Mouse (Mus musculus) liver, embryonic 14.5 days (tissue): ENCODE measurements at regions not wholly inside any gene's neighbourhood (a gene's known extent, or its start where the extent isn't known, plus 50 kb on each side); places are given as distances from the start of the nearest gene placed in this dataset.

ENCODE experiments used
- ATAC-seq: fragments of 200-750 bp; cut with Nextera tagmentation; 2 replicates; pipeline ENCODE4 v1.8.0; 2017; ENCODE audit warnings: moderate number of reproducible peaks, mild to moderate bottlenecking, moderate library complexity; ENCODE audit not compliant: insufficient read depth
- DNase-seq, 3 experiments: peaks; one replicate each; pipeline ENCODE4 v3.0.0-alpha.2; 2012 to 2013; ENCODE audit warnings: low read depth in 3 of 3, low spot score in 3 of 3
- H3K27ac ChIP-seq: fragments of 300-500 bp; sonication (generic); 2 replicates; pipeline ENCODE4 v1.5.1; 2014; ENCODE audit warnings: moderate library complexity, mild to moderate bottlenecking, control low read depth, inconsistent platforms
- H3K27me3 ChIP-seq: fragments of 300-500 bp; sonication (generic); 2 replicates; pipeline ENCODE4 v1.6.1; 2014; ENCODE audit warnings: mild to moderate bottlenecking, low read length, moderate library complexity; ENCODE audit not compliant: control insufficient read depth, insufficient read depth
- H3K36me3 ChIP-seq: fragments of 300-500 bp; sonication (generic); replicated peaks from 2 replicates; pipeline ENCODE4 v1.6.1; 2014; ENCODE audit warnings: low read depth; ENCODE audit not compliant: control insufficient read depth, insufficient read depth
- H3K4me1 ChIP-seq, 2 experiments: fragments of 200-500 bp in 1 of 2; fragments of 300-500 bp in 1 of 2; sonication (generic) in 1 of 2; replicated peaks; 2 replicates each; pipeline ENCODE4 v1.6.1; 2012 to 2014; ENCODE audit warnings: antibody characterized with exemption in 1 of 2, inconsistent platforms in 1 of 2, low read length in 1 of 2; ENCODE audit not compliant: control insufficient read depth in 2 of 2, insufficient read depth in 2 of 2
- H3K4me2 ChIP-seq: fragments of 300-500 bp; sonication (generic); 2 replicates; pipeline ENCODE4 v1.6.1; 2014; ENCODE audit warnings: low read depth, mild to moderate bottlenecking, control low read depth, moderate library complexity
- H3K4me3 ChIP-seq, 2 experiments: fragments of 200-500 bp in 1 of 2; fragments of 300-500 bp in 1 of 2; sonication (generic) in 1 of 2; 2 replicates each; pipeline ENCODE4 v1.5.1; 2012 to 2014; ENCODE audit warnings: low read depth in 2 of 2, low read length in 2 of 2, mild to moderate bottlenecking in 2 of 2, control low read depth in 1 of 2, inconsistent platforms in 1 of 2, moderate library complexity in 1 of 2; ENCODE audit not compliant: insufficient read depth in 1 of 2
- H3K9ac ChIP-seq: fragments of 300-500 bp; sonication (generic); replicated peaks from 2 replicates; pipeline ENCODE4 v1.6.1; 2014; ENCODE audit warnings: mild to moderate bottlenecking, control low read depth, moderate library complexity
- H3K9me3 ChIP-seq: fragments of 300-500 bp; sonication (generic); 2 replicates; pipeline ENCODE4 v1.6.1; 2016; ENCODE audit warnings: low read length, mixed read lengths; ENCODE audit not compliant: control insufficient read depth
- CTCF ChIP-seq: IDR thresholded peaks from 2 replicates; pipeline ENCODE4 v1.5.1; 2016; ENCODE audit warnings: antibody characterized with exemption, low read depth, control low read depth
- EP300 ChIP-seq: IDR thresholded peaks from 2 replicates; pipeline ENCODE4 v1.6.1; 2016; ENCODE audit warnings: antibody characterized with exemption, low read depth
- WGBS: fragments of 180-500 bp; shearing (Covaris S2); extraction: QIAGEN DNeasy Blood & Tissue Kit; methylation state at CpG from one replicate; pipeline ENCODE4 v1.1.7; 2014; ENCODE audit not compliant: insufficient replicate concordance; 5-methylcytosine and 5-hydroxymethylcytosine counted together

DNA sequence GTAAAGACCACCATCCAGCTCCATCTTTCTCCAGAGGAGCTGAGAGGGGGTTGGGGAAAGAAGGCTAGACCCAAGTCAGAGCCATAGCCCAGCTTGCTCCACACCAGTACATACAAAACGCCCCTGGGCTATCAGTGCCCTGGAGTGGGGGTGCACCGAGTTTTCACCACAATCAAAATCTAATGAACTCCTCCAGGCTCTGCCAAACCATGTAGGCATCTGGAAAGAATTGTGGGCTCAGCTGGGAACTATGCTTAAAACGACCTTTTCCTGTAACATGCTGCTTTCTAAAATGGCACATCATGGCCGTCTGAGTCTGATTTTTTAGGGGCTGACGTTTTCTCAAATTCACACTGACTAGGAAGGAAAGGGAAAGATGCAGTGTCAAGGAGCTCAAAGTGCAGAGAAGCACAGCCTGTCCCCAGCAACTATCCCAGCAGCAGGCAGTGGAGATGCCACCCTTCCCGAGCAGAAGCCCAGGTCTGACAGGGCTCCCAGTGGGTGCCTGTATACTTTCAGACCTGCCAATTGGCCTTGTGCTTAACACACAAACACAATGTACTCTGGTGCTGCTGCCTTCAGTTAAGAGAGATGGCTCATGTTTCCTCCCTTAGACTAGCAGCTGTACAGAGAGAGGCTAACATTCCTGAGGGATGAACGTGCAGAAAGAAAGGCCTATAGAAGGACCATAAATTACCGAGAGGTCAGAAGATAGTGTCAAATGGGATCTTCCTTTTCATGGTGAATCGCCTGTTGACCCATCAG, 100.6 kb upstream of the Cxcl12 start:
- Histone ChIP-seq H3K27me3 (no peaks in the 10 kb centered on the region), H3K4me1 (no peaks in the 10 kb centered on the region), H3K4me2 (no peak overlapping the region), H3K9me3 (no peaks in the 10 kb centered on the region), H3K9ac (no peak overlapping the region), H3K27ac (no peak overlapping the region), H3K4me3 (no peak overlapping the region), H3K36me3 (no peaks in the 10 kb centered on the region)
- ATAC-seq (no peak), DNase-seq (no peak)
- WGBS, result 50% methylated on average over 9 of the region's 9 CpGs
- no peak for TF ChIP-seq EP300
- TF ChIP-seq CTCF, result no peak

DNA sequence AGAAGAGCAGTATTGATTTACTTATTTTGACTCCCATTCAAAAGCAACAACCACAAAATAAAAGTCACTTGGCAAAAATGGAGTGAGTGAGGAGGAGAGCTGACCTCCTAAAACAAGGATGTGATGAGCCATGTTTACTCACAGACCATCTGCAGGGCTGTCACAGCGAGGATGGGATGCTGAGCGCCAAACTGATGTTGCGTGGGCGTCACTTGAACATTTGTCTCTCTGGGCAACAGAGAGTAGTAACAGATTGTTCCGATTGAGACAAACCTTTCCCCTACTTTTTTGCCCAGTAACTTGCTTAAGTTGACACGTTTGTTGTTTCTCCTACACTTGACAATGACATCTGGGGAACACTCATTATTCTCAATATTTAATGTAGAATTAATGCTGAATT, 97.0 kb upstream of the Cxcl12 start:
- Histone ChIP-seq H3K9ac (no peak overlapping the region), H3K36me3 (no peaks in the 10 kb centered on the region), H3K27ac (no peak overlapping the region), H3K9me3 (no peaks in the 10 kb centered on the region), H3K4me3 (no peak overlapping the region), H3K27me3 (no peaks in the 10 kb centered on the region), H3K4me1 (no peaks in the 10 kb centered on the region), H3K4me2 (no peak overlapping the region)
- DNase-seq (no peak), ATAC-seq (no peak)
- WGBS, result 67% methylated on average over 6 of the region's 6 CpGs
- no peak for TF ChIP-seq EP300
- TF ChIP-seq CTCF, result no peak

DNA sequence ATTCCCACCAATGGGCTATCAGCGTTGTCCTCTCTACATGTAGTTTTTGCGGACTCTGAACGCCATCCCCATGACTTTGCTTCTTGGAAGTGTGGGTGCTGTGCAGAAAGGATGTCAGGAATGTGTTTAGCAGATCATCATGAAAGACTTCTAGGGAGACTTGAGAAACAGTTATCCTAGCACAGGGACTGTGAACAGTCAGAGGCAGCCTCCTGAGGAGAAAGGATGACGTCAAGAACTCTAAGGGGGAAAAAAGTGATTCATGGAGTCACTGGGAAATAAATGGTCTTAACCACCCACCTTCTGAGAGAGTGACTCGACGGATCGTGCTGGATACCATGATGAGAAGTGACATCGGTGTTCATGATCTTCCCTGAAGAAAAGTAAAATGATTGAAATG, 96.5 kb upstream of the Cxcl12 start:
- 69% methylated on average over 8 of the region's 8 CpGs for WGBS
- H3K9ac ChIP-seq, result no peak overlapping the region
- no peak overlapping the region for H3K4me3 ChIP-seq
- H3K36me3 ChIP-seq, result no peaks in the 10 kb centered on the region
- TF ChIP-seq CTCF (no peak), EP300 (no peak)
- H3K4me2 ChIP-seq, result no peak overlapping the region
- ATAC-seq (no peak), DNase-seq (no peak)
- H3K27ac ChIP-seq, result no peak overlapping the region
- H3K9me3 ChIP-seq, result no peaks in the 10 kb centered on the region
- H3K4me1 ChIP-seq, result no peaks in the 10 kb centered on the region
- H3K27me3 ChIP-seq, result no peaks in the 10 kb centered on the region

DNA sequence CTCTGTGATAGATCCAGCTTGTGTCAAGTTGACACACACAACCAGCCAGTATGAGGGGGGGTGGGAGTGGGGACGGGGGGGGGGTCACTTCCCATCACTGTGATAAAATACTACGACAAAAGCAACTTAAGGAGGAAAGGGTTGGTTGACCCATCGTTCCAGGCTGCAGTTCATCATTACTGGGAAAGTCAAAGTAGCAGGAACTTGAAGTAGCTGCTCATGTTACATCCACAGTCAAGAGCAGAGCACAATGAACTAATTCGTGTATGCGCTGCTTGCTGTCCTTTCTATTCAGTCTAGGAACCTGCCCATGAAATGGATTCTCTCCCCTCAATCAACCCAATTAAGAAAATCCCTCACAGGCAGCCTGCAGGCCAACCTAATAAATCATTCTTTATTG, 88.8 kb upstream of the Cxcl12 start:
- 60% methylated on average over 5 of the region's 5 CpGs for WGBS
- Histone ChIP-seq H3K27ac (no peak overlapping the region), H3K4me1 (no peaks in the 10 kb centered on the region)

DNA sequence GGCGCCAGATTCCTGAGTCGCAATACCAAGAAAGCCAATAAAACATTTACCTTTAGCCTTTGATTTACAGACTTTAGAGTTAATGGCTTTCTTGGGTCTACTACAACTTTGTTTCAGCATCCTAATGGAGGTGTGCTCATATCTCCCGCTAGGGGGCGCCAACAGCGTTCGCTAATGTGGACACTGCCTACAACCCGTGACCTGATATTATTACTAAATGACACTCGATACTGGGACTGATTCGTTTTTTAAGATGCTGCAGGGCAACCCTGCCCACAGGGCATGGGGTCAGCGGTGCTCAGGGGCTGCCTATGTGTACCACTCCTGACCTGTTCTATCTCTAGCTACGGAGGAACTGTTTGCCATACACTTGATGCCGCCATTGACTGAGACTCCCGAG, 87.4 kb upstream of the Cxcl12 start:
- H3K36me3 ChIP-seq, result no peaks in the 10 kb centered on the region
- H3K9me3 ChIP-seq, result no peaks in the 10 kb centered on the region
- no peak overlapping the region for H3K4me3 ChIP-seq
- TF ChIP-seq EP300 (no peak), CTCF (peak; percentile 63)
- DNase-seq (no peak), ATAC-seq (no peak)
- H3K4me1 ChIP-seq, result no peaks in the 10 kb centered on the region
- no peak overlapping the region for H3K27ac ChIP-seq
- H3K27me3 ChIP-seq, result no peaks in the 10 kb centered on the region
- 37% methylated on average over 13 of the region's 13 CpGs for WGBS
- no peak overlapping the region for H3K9ac ChIP-seq
- H3K4me2 ChIP-seq, result no peak overlapping the region

More for the DNA sequence above, 88.8 kb upstream of the Cxcl12 start:
- Histone ChIP-seq H3K4me2 (no peak overlapping the region), H3K27me3 (no peaks in the 10 kb centered on the region), H3K36me3 (no peaks in the 10 kb centered on the region), H3K9ac (no peak overlapping the region), H3K4me3 (no peak overlapping the region), H3K9me3 (no peaks in the 10 kb centered on the region)
- ATAC-seq (no peak), DNase-seq (no peak)
- TF ChIP-seq EP300, result no peak
- TF ChIP-seq CTCF, result no peak
